Mouse (Mus musculus) T-helper 2 cell (primary cell): ENCODE results near the gene Mettl3.

ENCODE experiments used
- in situ Hi-C: fragments of 300-600 bp; cut with MboI, MseI; formaldehyde crosslinking; loops from one replicate; pipeline ENCODE4 v1.15.1; 2025; ENCODE audit warnings: high pct_unique_total_duplicates

The Mettl3 gene

GRCm38 (mm10) chr14:52295558-52296264 is 9.2 kb downstream of the Mettl3 start:
- in situ Hi-C loops: no loop called here

GRCm38 (mm10) chr14:52284191-52284590 is 20.7 kb downstream of the Mettl3 start:
- in situ Hi-C loops: no loop called here

GRCm38 (mm10) chr14:52283629-52284028 is 21.3 kb downstream of the Mettl3 start:
- in situ Hi-C loops: no loop called here

GRCm38 (mm10) chr14:52279747-52280120 is 25.2 kb downstream of the Mettl3 start:
- in situ Hi-C loops: no loop called here

- in situ Hi-C loops: no loop called here
Measured at GRCm38 (mm10) chr14:52278932-52279746, 25.8 kb downstream of the Mettl3 start, which contains the start of the genes Tox4 and Rab2b. Gene Tox4 (plus strand): TSS chr14:52279146. Gene Rab2b (minus strand): TSS chr14:52279545.

GRCm38 (mm10) chr14:52277210-52277609 is 27.7 kb downstream of the Mettl3 start:
- in situ Hi-C loops: no loop called here

- in situ Hi-C loops: no loop called here
Measured at GRCm38 (mm10) chr14:52272781-52273180, 32.1 kb downstream of the Mettl3 start.

- in situ Hi-C loops: no loop called here
Measured at GRCm38 (mm10) chr14:52257484-52258213, 47.3 kb downstream of the Mettl3 start, which contains the start of gene Chd8. Gene Chd8 (minus strand): TSS chr14:52257780.

GRCm38 (mm10) chr14:52256311-52257175 is 48.4 kb downstream of the Mettl3 start:
- in situ Hi-C loops: no loop called here

- in situ Hi-C loops: no loop called here
Measured at GRCm38 (mm10) chr14:52246129-52246528, 58.8 kb downstream of the Mettl3 start.
